ENCODE assay signal across 8 mouse cellular contexts in genomic region chr1:161039741-161040425, GRCm38 (mm10). TPM values are rescaled to one million over a fixed set of nuclear protein-coding genes. Genes with fewer than 3 reads are reported as not detected.
DNase-seq lines count a peak whose midpoint lies in the region; ATAC-seq and TF ChIP-seq lines count a peak whose summit lies in the region.

No protein-coding gene starts in this region.

- peak overlapping the region; percentile 88 for H3K27ac ChIP-seq in ES-Bruce4 (ENCODE audit: insufficient read depth, low read length)
- peak overlapping the region; percentile 41 for H3K27ac ChIP-seq in forebrain, embryonic 13.5 days
- peak overlapping the region; percentile 64; the same call in 1 of the 2 replicates for H3K27ac ChIP-seq in limb, embryonic 13.5 days
- peak overlapping the region; percentile 42; the same call in 1 of the 2 replicates for H3K27ac ChIP-seq in neural tube, embryonic 15.5 days (replicated peaks)

- H3K27me3 ChIP-seq in ES-Bruce4 (ENCODE audit: control insufficient read depth, insufficient read depth, low read length, poor library complexity, severe bottlenecking) = no peaks in the 10 kb centered on the region
- H3K27me3 ChIP-seq in forebrain, embryonic 13.5 days = no peaks in the 10 kb centered on the region
- no peaks in the 10 kb centered on the region for H3K27me3 ChIP-seq in limb, embryonic 13.5 days
- no peaks in the 10 kb centered on the region for H3K27me3 ChIP-seq in neural tube, embryonic 15.5 days (replicated peaks)

- TF ChIP-seq EP300 in ES-Bruce4 (IDR thresholded peaks at IDR 0.05; ENCODE audit: insufficient read depth, low read depth, low read length) = no peak

- no peak overlapping the region for H3K4me3 ChIP-seq in ES-Bruce4 (ENCODE audit: low read depth, low read length)
- H3K4me3 ChIP-seq in forebrain, embryonic 13.5 days = no peak overlapping the region
- H3K4me3 ChIP-seq in limb, embryonic 13.5 days = no peak overlapping the region
- H3K4me3 ChIP-seq in neural tube, embryonic 15.5 days (replicated peaks) = no peak overlapping the region

- no peak overlapping the region; the same call in 1 of the 2 replicates for H3K9ac ChIP-seq in ES-Bruce4 (ENCODE audit: low read depth, poor library complexity, severe bottlenecking)
- H3K9ac ChIP-seq in forebrain, embryonic 13.5 days = no peak overlapping the region
- H3K9ac ChIP-seq in limb, embryonic 13.5 days = no peak overlapping the region
- no peak overlapping the region for H3K9ac ChIP-seq in neural tube, embryonic 15.5 days (replicated peaks)

- DNase-seq in 3134 (ENCODE audit: extremely low read depth, insufficient read length, low spot score) = peak; percentile 71
- DNase-seq in adrenal gland, postnatal 25 days = no peak
- no peak for DNase-seq in urinary bladder, adult 2 months (ENCODE audit: low spot score)
- no peak for DNase-seq in cerebellum, postnatal 4 days (ENCODE audit: low spot score in 2 of 2)

- TF ChIP-seq CTCF in ES-Bruce4 (IDR thresholded peaks at IDR 0.05; ENCODE audit: low read depth, low read length) = no peak

- no peaks in the 10 kb centered on the region for H3K4me1 ChIP-seq in ES-Bruce4 (ENCODE audit: control insufficient read depth, insufficient read depth, low read length)
- peaks cover 27% of the 10 kb centered on the region for H3K4me1 ChIP-seq in forebrain, embryonic 13.5 days
- peaks cover 9% of the 10 kb centered on the region for H3K4me1 ChIP-seq in limb, embryonic 13.5 days
- peaks cover 26% of the 10 kb centered on the region for H3K4me1 ChIP-seq in neural tube, embryonic 15.5 days

- peaks cover 2% of the 10 kb centered on the region; the same call in 1 of the 2 replicates for H3K9me3 ChIP-seq in ES-Bruce4 (replicated peaks; ENCODE audit: control insufficient read depth, insufficient read depth, low read length, poor library complexity, severe bottlenecking)
- no peaks in the 10 kb centered on the region for H3K9me3 ChIP-seq in forebrain, embryonic 13.5 days (replicated peaks)
- H3K9me3 ChIP-seq in limb, embryonic 13.5 days = no peaks in the 10 kb centered on the region
- H3K9me3 ChIP-seq in neural tube, embryonic 15.5 days (replicated peaks) = no peaks in the 10 kb centered on the region

- no peak for TF ChIP-seq POLR2A in ES-Bruce4 (IDR thresholded peaks at IDR 0.05; ENCODE audit: insufficient read depth, low read length)

- WGBS in forebrain, embryonic 13.5 days = 6% methylated on average over 3 of the region's 3 CpGs
- WGBS in limb, embryonic 13.5 days = 14% methylated on average over 3 of the region's 3 CpGs
- 21% methylated on average over 3 of the region's 3 CpGs for WGBS in neural tube, embryonic 15.5 days

- H3K4me2 ChIP-seq in forebrain, embryonic 13.5 days = no peak overlapping the region
- no peak overlapping the region for H3K4me2 ChIP-seq in limb, embryonic 13.5 days (replicated peaks)
- H3K4me2 ChIP-seq in neural tube, embryonic 15.5 days = no peak overlapping the region

- peaks cover 50% of the 10 kb centered on the region for H3K36me3 ChIP-seq in ES-Bruce4 (ENCODE audit: control insufficient read depth, insufficient read depth, low read length, poor library complexity, severe bottlenecking)
- H3K36me3 ChIP-seq in forebrain, embryonic 13.5 days (ENCODE audit: poor library complexity, severe bottlenecking) = peaks cover 68% of the 10 kb centered on the region
- peaks cover 55% of the 10 kb centered on the region for H3K36me3 ChIP-seq in limb, embryonic 13.5 days
- peaks cover 36% of the 10 kb centered on the region for H3K36me3 ChIP-seq in neural tube, embryonic 15.5 days

- peak; percentile 23; the same call in 1 of the 2 replicates for ATAC-seq in forebrain, embryonic 13.5 days
- peak; percentile 42; the same call in 1 of the 2 replicates for ATAC-seq in limb, embryonic 13.5 days (ENCODE audit: low FRiP score, low read depth)
- no peak for ATAC-seq in neural tube, embryonic 15.5 days (ENCODE audit: low FRiP score)

RNA-seq across cellular contexts. Expression of gene Zbtb37, which starts 5.2 kb away (rescaled TPM):
- 13.8 and 15.5 TPM in 2 replicates for polyA plus RNA-seq in ES-Bruce4 (2011; ENCODE audit: insufficient read depth, insufficient read length, low read depth, missing spikeins)
- polyA plus RNA-seq in forebrain, embryonic 13.5 days (2015; fragmentation: Nextera tagmentation; extraction: Ambion mirVana) = 10.1 and 12.9 TPM in 2 replicates
- polyA plus RNA-seq in limb, embryonic 13.5 days (2015; fragmentation: Nextera tagmentation; extraction: Ambion mirVana) = 10.8 and 13.4 TPM in 2 replicates
- 9.0 and 13.0 TPM in 2 replicates for polyA plus RNA-seq in neural tube, embryonic 15.5 days (2015; fragmentation: Nextera tagmentation; extraction: Ambion mirVana)
- 13.8 and 27.0 TPM in 2 replicates for total RNA-seq in adrenal gland, postnatal 25 days (2021)
- polyA plus RNA-seq in urinary bladder, adult 2 months (2012; rRNA removed) = 4.1 and 4.2 TPM in 2 replicates

RNA-seq across cellular contexts. Expression of gene Dars2, which starts 30.6 kb away (rescaled TPM):
- 45.4 and 46.1 TPM in 2 replicates for polyA plus RNA-seq in ES-Bruce4 (2011; ENCODE audit: insufficient read depth, insufficient read length, low read depth, missing spikeins)
- 36.8 and 42.8 TPM in 2 replicates for polyA plus RNA-seq in forebrain, embryonic 13.5 days (2015; fragmentation: Nextera tagmentation; extraction: Ambion mirVana)
- 25.4 and 26.9 TPM in 2 replicates for polyA plus RNA-seq in limb, embryonic 13.5 days (2015; fragmentation: Nextera tagmentation; extraction: Ambion mirVana)
- 23.2 and 30.0 TPM in 2 replicates for polyA plus RNA-seq in neural tube, embryonic 15.5 days (2015; fragmentation: Nextera tagmentation; extraction: Ambion mirVana)
- 33.6 and 35.1 TPM in 2 replicates for total RNA-seq in adrenal gland, postnatal 25 days (2021)
- polyA plus RNA-seq in urinary bladder, adult 2 months (2012; rRNA removed) = 17.0 and 17.9 TPM in 2 replicates

RNA-seq across cellular contexts. Expression of gene Cenpl, which starts 30.6 kb away (rescaled TPM):
- polyA plus RNA-seq in ES-Bruce4 (2011; ENCODE audit: insufficient read depth, insufficient read length, low read depth, missing spikeins) = 16.2 and 16.4 TPM in 2 replicates
- 33.0 and 36.5 TPM in 2 replicates for polyA plus RNA-seq in forebrain, embryonic 13.5 days (2015; fragmentation: Nextera tagmentation; extraction: Ambion mirVana)
- polyA plus RNA-seq in limb, embryonic 13.5 days (2015; fragmentation: Nextera tagmentation; extraction: Ambion mirVana) = 33.9 and 35.0 TPM in 2 replicates
- 9.1 and 14.5 TPM in 2 replicates for polyA plus RNA-seq in neural tube, embryonic 15.5 days (2015; fragmentation: Nextera tagmentation; extraction: Ambion mirVana)
- 4.3 and 5.2 TPM in 2 replicates for total RNA-seq in adrenal gland, postnatal 25 days (2021)
- polyA plus RNA-seq in urinary bladder, adult 2 months (2012; rRNA removed) = 2.6 and 3.2 TPM in 2 replicates
